Mouse (Mus musculus) C3H10T1/2 (cell line): ENCODE measurements around the gene Cap1. TPM values are rescaled to one million over a fixed set of nuclear protein-coding genes. Genes with fewer than 3 reads are reported as not detected.

ENCODE experiments used
- polyA plus RNA-seq, 2 experiments: library from polyadenylated mRNA; unstranded; fragments of >200 nt; fragmentation: generic; extraction: Trizol; gene quantifications; one replicate each; pipeline ENCODE4 v1.2.1; 2012; ENCODE audit warnings: missing spikeins in 2 of 2

Cap1 gene
- polyA plus RNA-seq = 100 to 1,000 TPM in 1 of 2 experiments, 10 to 100 TPM in 1; 61.7 to 195 TPM

DNA sequence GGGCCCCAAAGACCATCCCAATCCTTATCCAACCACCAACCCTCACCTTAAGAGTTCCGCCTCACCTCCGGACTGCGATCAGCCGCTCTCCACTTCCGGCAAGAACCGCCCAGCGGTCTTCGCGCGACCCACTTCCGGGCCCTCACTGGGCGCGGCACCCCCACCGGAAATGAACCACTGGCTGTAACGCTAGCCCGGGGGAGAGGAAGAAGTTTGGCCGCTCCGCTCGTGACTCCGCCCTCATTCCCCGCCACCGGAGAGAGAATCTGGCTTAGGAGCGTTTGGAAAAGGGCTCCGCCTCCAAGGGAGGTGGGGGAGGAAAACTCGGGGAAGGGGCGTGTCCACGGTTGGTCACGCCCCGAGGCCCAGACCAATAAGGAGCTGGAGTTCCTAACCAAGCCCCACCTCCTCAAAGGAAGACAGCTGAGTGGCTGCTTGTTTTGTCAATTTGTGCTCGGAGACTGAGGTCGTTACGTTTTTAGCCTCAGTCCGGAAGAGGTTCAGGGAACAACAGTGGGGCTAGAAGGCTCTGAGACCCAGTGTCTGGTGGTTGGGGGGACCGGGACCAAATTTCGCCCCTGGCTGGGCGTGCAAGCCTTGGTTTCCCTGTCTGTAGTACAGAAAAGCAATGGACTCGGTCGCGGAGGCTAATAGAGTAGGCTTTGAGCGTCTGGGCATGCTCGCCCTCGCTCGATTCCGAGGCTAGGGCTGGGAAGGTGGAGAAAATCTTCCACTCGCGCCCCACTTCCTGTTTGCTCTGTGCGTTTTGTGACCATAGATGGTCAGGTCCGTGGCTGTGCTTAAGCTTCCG is at the start of gene Cap1:
TSS of gene Cap1 (minus strand) at position 289 of the 811 bp plus-strand sequence.

DNA sequence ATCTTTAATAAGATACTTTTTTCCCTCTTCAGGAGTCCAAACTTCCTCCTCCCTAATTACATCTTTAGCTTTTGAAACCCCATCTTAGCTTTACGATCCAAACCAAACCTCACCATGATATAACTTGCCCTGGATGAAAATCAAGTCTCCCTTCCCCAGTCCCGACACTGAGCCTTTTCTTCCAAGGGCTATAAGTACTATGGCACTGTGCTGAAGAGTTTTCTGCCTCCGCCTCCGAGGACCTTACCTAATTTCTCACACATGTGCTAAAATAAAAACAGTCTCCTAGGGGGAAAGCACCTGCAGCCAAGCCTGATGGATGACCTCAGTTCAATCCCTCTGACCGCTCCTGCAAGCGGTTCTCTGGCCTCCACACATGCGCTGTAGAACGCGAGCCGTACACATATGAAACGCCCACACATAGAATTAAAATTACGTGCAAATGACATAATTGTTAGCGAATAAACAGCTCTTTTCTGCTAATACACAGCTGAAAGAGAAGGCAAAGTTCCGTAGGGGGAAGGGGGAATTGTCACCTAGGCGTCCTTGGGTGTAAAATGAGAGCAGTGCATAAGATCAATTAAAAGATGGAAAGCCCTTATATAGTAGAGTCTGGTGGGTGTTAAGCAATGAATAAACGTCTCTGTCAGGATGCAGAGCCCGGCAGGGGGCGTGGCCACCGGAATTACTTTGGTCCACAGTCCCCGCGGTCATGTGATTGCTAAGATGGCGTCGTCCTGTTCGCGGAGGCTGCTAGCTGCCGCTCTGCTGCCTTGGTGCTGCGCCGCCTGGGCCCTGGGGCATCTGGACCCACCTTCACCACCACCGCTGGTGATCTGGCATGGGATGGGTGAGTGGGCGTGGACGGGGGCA is 50.1 kb downstream of the Cap1 start, which contains the start of gene Ppt1:
TSS of gene Ppt1 (plus strand) at position 713 of the 873 bp plus-strand sequence.

Other genes with a start within 250 kb of the Cap1 start
- not detected for gene 9530002B09Rik, start 196.8 kb downstream of the Cap1 start, polyA plus RNA-seq
- gene Ppt1, start 49.8 kb downstream of the Cap1 start, polyA plus RNA-seq = 10 to 100 TPM; 12.7 to 54.2 TPM
- gene Mfsd2a, start 75.1 kb upstream of the Cap1 start, polyA plus RNA-seq = under 1 TPM in 1 of 2 experiments, not detected in 1; 0.02 TPM
- gene Mycl, start 109.6 kb upstream of the Cap1 start, polyA plus RNA-seq = under 1 TPM; 0.17 to 0.43 TPM
- 1 to 10 TPM; 1.3 to 7.9 TPM for gene Trit1, start 130.5 kb upstream of the Cap1 start, polyA plus RNA-seq
- gene Bmp8b, start 219.1 kb upstream of the Cap1 start, polyA plus RNA-seq = under 1 TPM in 1 of 2 experiments, not detected in 1; 0.02 TPM
- gene Oxct2b, start 230.2 kb upstream of the Cap1 start, polyA plus RNA-seq = not detected